Mouse (Mus musculus): ENCODE data around the gene 1700037H04Rik. TPM values are rescaled to one million over a fixed set of nuclear protein-coding genes. Genes with fewer than 3 reads are reported as not detected.

Gene 1700037H04Rik
- total and polyA plus RNA-seq, 2 experiments from 2014 or later, result 35.9 to 48.3 TPM

DNA sequence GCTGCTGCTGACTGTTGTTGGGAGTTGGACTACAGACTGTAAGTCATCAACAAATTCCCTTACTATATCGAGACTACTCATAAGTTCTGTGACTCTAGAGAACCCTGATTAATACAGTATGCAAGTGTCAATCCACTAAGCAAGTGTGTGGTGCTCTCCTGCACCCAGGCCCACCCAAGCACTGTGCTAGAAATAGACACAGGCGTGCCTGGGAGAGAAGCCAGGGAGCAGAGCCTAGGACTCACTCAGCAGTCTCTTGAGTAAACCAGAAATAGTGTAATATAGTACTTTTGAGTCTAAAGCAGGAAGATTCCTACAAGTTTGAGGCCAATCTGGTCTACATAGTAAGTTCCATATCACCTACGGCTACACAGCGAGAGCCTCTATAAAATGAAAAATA lies 55.9 kb downstream of the 1700037H04Rik start:
- H3K27ac ChIP-seq (ENCODE audit: low read depth), result peak overlapping the region; percentile 38; the same call in 1 of the 2 replicates
- ATAC-seq (ENCODE audit: insufficient read depth, low read depth) (peak; percentile 75), DNase-seq (ENCODE audit: low spot score) (peak; percentile 39)
- 44% methylated on average over 4 of the region's 4 CpGs for WGBS
- no peak overlapping the region for H3K4me3 ChIP-seq (ENCODE audit: low read depth, low read length)
- TF ChIP-seq EP300 (IDR thresholded peaks at IDR 0.05; ENCODE audit: low read depth), result no peak
- no peak for TF ChIP-seq CTCF (IDR thresholded peaks at IDR 0.05; ENCODE audit: low read depth)
- no peaks in the 10 kb centered on the region for H3K36me3 ChIP-seq (replicated peaks; ENCODE audit: control insufficient read depth, insufficient read depth, low read length)
- no peaks in the 10 kb centered on the region for H3K9me3 ChIP-seq (replicated peaks; ENCODE audit: control insufficient read depth, low read length)
- H3K9ac ChIP-seq (replicated peaks; ENCODE audit: low read depth, low read length), result no peak overlapping the region
- H3K4me2 ChIP-seq (ENCODE audit: low read depth, low read length), result no peak overlapping the region
- H3K27me3 ChIP-seq (ENCODE audit: control insufficient read depth, insufficient read depth, low read length), result no peaks in the 10 kb centered on the region
- peaks cover 14% of the 10 kb centered on the region for H3K4me1 ChIP-seq (ENCODE audit: control insufficient read depth, insufficient read depth)

DNA sequence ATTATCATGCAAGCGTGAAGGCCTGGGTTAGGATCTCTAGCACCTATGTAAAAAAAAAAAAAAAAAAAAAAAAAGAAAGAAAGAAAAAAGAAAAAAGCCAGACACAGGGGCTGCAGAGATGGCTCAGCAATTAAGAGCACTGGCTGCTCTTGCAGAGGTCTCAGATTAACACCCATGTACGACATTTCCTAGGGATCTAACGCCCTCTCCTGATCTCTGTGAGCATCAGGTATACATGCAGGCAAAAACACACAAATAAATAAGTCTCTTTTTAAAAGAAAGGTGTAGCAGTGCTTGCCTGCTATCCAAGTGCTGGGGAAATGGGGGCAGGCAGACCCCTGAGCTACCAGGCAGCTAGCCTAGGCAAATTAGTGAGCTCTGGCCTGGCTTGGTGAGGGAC lies 58.4 kb downstream of the 1700037H04Rik start:
- WGBS, result 69% methylated on average over 3 of the region's 3 CpGs
- Histone ChIP-seq H3K36me3 (replicated peaks; ENCODE audit: control insufficient read depth, insufficient read depth, low read length) (no peaks in the 10 kb centered on the region), H3K9ac (replicated peaks; ENCODE audit: low read depth, low read length) (no peak overlapping the region), H3K4me3 (ENCODE audit: low read depth, low read length) (no peak overlapping the region), H3K4me2 (ENCODE audit: low read depth, low read length) (no peak overlapping the region), H3K4me1 (ENCODE audit: control insufficient read depth, insufficient read depth) (peaks cover 18% of the 10 kb centered on the region), H3K9me3 (replicated peaks; ENCODE audit: control insufficient read depth, low read length) (no peaks in the 10 kb centered on the region), H3K27me3 (ENCODE audit: control insufficient read depth, insufficient read depth, low read length) (no peaks in the 10 kb centered on the region), H3K27ac (ENCODE audit: low read depth) (no peak overlapping the region)
- ATAC-seq (ENCODE audit: insufficient read depth, low read depth) (no peak), DNase-seq (ENCODE audit: low spot score) (no peak)
- TF ChIP-seq CTCF (IDR thresholded peaks at IDR 0.05; ENCODE audit: low read depth) (no peak), EP300 (IDR thresholded peaks at IDR 0.05; ENCODE audit: low read depth) (no peak)

- WGBS, result 79% methylated on average over 4 of the region's 4 CpGs
- DNase-seq (ENCODE audit: low spot score), result no peak
These were observed 62.8 kb downstream of the 1700037H04Rik start for GRCm38 (mm10) chr2:131097087-131097486.

More at GRCm38 (mm10) chr2:131097087-131097486, 62.8 kb downstream of the 1700037H04Rik start:
- Histone ChIP-seq H3K9ac (replicated peaks; ENCODE audit: low read depth, low read length) (no peak overlapping the region), H3K27ac (ENCODE audit: low read depth) (peak overlapping the region; percentile 70), H3K4me1 (ENCODE audit: control insufficient read depth, insufficient read depth) (peaks cover 7% of the 10 kb centered on the region; the same call in 1 of the 2 replicates), H3K36me3 (replicated peaks; ENCODE audit: control insufficient read depth, insufficient read depth, low read length) (no peaks in the 10 kb centered on the region), H3K9me3 (replicated peaks; ENCODE audit: control insufficient read depth, low read length) (no peaks in the 10 kb centered on the region), H3K4me3 (ENCODE audit: low read depth, low read length) (no peak overlapping the region), H3K27me3 (ENCODE audit: control insufficient read depth, insufficient read depth, low read length) (no peaks in the 10 kb centered on the region), H3K4me2 (ENCODE audit: low read depth, low read length) (no peak overlapping the region)
- no peak for TF ChIP-seq EP300 (IDR thresholded peaks at IDR 0.05; ENCODE audit: low read depth)
- TF ChIP-seq CTCF (IDR thresholded peaks at IDR 0.05; ENCODE audit: low read depth), result no peak
- no peak for ATAC-seq (ENCODE audit: insufficient read depth, low read depth)

Other genes starting within 250 kb of the 1700037H04Rik start
- 0.19 and 10.7 TPM in 2 replicates for gene Gfra4, start 117.0 kb downstream of the 1700037H04Rik start, total RNA-seq (2014; rRNA removed; ENCODE audit: low replicate concordance)
- gene Gfra4, start 117.0 kb downstream of the 1700037H04Rik start, polyA plus RNA-seq (2015; fragmentation: Nextera tagmentation; extraction: Ambion mirVana), result 2.2 and 2.9 TPM in 2 replicates
- 9.4 and 10.3 TPM in 2 replicates for gene Adam33, start 96.3 kb downstream of the 1700037H04Rik start, total RNA-seq (2014; rRNA removed; ENCODE audit: low replicate concordance)
- gene Adam33, start 96.3 kb downstream of the 1700037H04Rik start, polyA plus RNA-seq (2015; fragmentation: Nextera tagmentation; extraction: Ambion mirVana), result 4.8 and 5.2 TPM in 2 replicates
- 2.2 and 3.4 TPM in 2 replicates for gene Siglec1, start 73.3 kb downstream of the 1700037H04Rik start, total RNA-seq (2014; rRNA removed; ENCODE audit: low replicate concordance)
- gene Siglec1, start 73.3 kb downstream of the 1700037H04Rik start, polyA plus RNA-seq (2015; fragmentation: Nextera tagmentation; extraction: Ambion mirVana), result 0.20 and 0.27 TPM in 2 replicates
- gene Hspa12b, start 32.8 kb downstream of the 1700037H04Rik start, total RNA-seq (2014; rRNA removed; ENCODE audit: low replicate concordance), result 17.1 and 29.3 TPM in 2 replicates
- gene Hspa12b, start 32.8 kb downstream of the 1700037H04Rik start, polyA plus RNA-seq (2015; fragmentation: Nextera tagmentation; extraction: Ambion mirVana), result 7.2 and 9.0 TPM in 2 replicates
- gene Gm11037, start 26.6 kb downstream of the 1700037H04Rik start, total RNA-seq (2014; rRNA removed; ENCODE audit: low replicate concordance), result not detected in 2 replicates
- not detected in 2 replicates for gene Gm11037, start 26.6 kb downstream of the 1700037H04Rik start, polyA plus RNA-seq (2015; fragmentation: Nextera tagmentation; extraction: Ambion mirVana)
- 62.9 and 84.8 TPM in 2 replicates for gene Cenpb, start 20.0 kb upstream of the 1700037H04Rik start, total RNA-seq (2014; rRNA removed; ENCODE audit: low replicate concordance)
- gene Cenpb, start 20.0 kb upstream of the 1700037H04Rik start, polyA plus RNA-seq (2015; fragmentation: Nextera tagmentation; extraction: Ambion mirVana), result 7.1 and 7.8 TPM in 2 replicates
- 15.3 and 31.9 TPM in 2 replicates for gene Cdc25b, start 26.9 kb upstream of the 1700037H04Rik start, total RNA-seq (2014; rRNA removed; ENCODE audit: low replicate concordance)
- gene Cdc25b, start 26.9 kb upstream of the 1700037H04Rik start, polyA plus RNA-seq (2015; fragmentation: Nextera tagmentation; extraction: Ambion mirVana), result 12.1 and 15.0 TPM in 2 replicates
- gene Spef1, start 27.2 kb upstream of the 1700037H04Rik start, total RNA-seq (2014; rRNA removed; ENCODE audit: low replicate concordance), result 5.2 and 5.9 TPM in 2 replicates
- gene Spef1, start 27.2 kb upstream of the 1700037H04Rik start, polyA plus RNA-seq (2015; fragmentation: Nextera tagmentation; extraction: Ambion mirVana), result 0.97 and 1.2 TPM in 2 replicates
- gene Ap5s1, start 47.0 kb upstream of the 1700037H04Rik start, total RNA-seq (2014; rRNA removed; ENCODE audit: low replicate concordance), result 95.1 and 107 TPM in 2 replicates
- 63.6 and 65.5 TPM in 2 replicates for gene Ap5s1, start 47.0 kb upstream of the 1700037H04Rik start, polyA plus RNA-seq (2015; fragmentation: Nextera tagmentation; extraction: Ambion mirVana)
- 32.5 and 38.0 TPM in 2 replicates for gene Mavs, start 74.0 kb upstream of the 1700037H04Rik start, total RNA-seq (2014; rRNA removed; ENCODE audit: low replicate concordance)
- 27.4 and 27.8 TPM in 2 replicates for gene Mavs, start 74.0 kb upstream of the 1700037H04Rik start, polyA plus RNA-seq (2015; fragmentation: Nextera tagmentation; extraction: Ambion mirVana)
- gene Pank2, start 102.4 kb upstream of the 1700037H04Rik start, total RNA-seq (2014; rRNA removed; ENCODE audit: low replicate concordance), result 9.6 and 44.3 TPM in 2 replicates
- 18.1 and 19.2 TPM in 2 replicates for gene Pank2, start 102.4 kb upstream of the 1700037H04Rik start, polyA plus RNA-seq (2015; fragmentation: Nextera tagmentation; extraction: Ambion mirVana)
- 1.0 and 7.7 TPM in 2 replicates for gene Rnf24, start 192.8 kb upstream of the 1700037H04Rik start, total RNA-seq (2014; rRNA removed; ENCODE audit: low replicate concordance)
- gene Rnf24, start 192.8 kb upstream of the 1700037H04Rik start, polyA plus RNA-seq (2015; fragmentation: Nextera tagmentation; extraction: Ambion mirVana), result 1.3 and 1.4 TPM in 2 replicates

All from heart, postnatal 0 days (tissue).